Mouse (Mus musculus): ENCODE measurements around the gene Fam186a.
A peak's percentile ranks its signal among the peaks of the same experiment; 100 is the strongest.
"Not testable (repeated sequence)": the region's sequence is repeated elsewhere in the genome, so short reads cannot be mapped to it uniquely, and the experiment has no call there.

Gene Fam186a

GRCm38 (mm10) chr15:99966961-99967360 lies at the start of gene Fam186a:
Gene Fam186a, minus strand, starts transcription at chr15:99967061.
- no peak for DNase-seq (ENCODE audit: low read depth, low spot score)

GRCm38 (mm10) chr15:100006180-100006579 lies 39.3 kb upstream of the Fam186a start:
- no peak for DNase-seq (ENCODE audit: low read depth, low spot score)

- DNase-seq (ENCODE audit: low read depth, low spot score), result no peak
These were observed 37.9 kb upstream of the Fam186a start for GRCm38 (mm10) chr15:100004677-100005273.

- no peak for DNase-seq (ENCODE audit: low read depth, low spot score)
These were observed 32.5 kb upstream of the Fam186a start for GRCm38 (mm10) chr15:99999390-99999789.

- DNase-seq (ENCODE audit: low read depth, low spot score), result no peak
These were observed 30.4 kb upstream of the Fam186a start for GRCm38 (mm10) chr15:99997114-99997804.

- DNase-seq (ENCODE audit: low read depth, low spot score), result no peak
These were observed 26.2 kb upstream of the Fam186a start for GRCm38 (mm10) chr15:99993100-99993499.

- DNase-seq (ENCODE audit: low read depth, low spot score), result no peak
These were observed 12.9 kb upstream of the Fam186a start for GRCm38 (mm10) chr15:99979715-99980114.

GRCm38 (mm10) chr15:99979266-99979665 lies 12.4 kb upstream of the Fam186a start:
- no peak for DNase-seq (ENCODE audit: low read depth, low spot score)

GRCm38 (mm10) chr15:99976121-99976520 lies 9.3 kb upstream of the Fam186a start:
- not testable (repeated sequence) for DNase-seq (ENCODE audit: low read depth, low spot score)

- DNase-seq (ENCODE audit: low read depth, low spot score), result no peak
These were observed 7.8 kb upstream of the Fam186a start for GRCm38 (mm10) chr15:99974476-99975220.

- DNase-seq (ENCODE audit: low read depth, low spot score), result peak; percentile 45
These were observed 6.4 kb upstream of the Fam186a start for GRCm38 (mm10) chr15:99972989-99973911.

- DNase-seq (ENCODE audit: low read depth, low spot score), result peak; percentile 87
These were observed 5.6 kb upstream of the Fam186a start for GRCm38 (mm10) chr15:99972361-99972988.

- DNase-seq (ENCODE audit: low read depth, low spot score), result no peak
These were observed 3.7 kb upstream of the Fam186a start for GRCm38 (mm10) chr15:99970606-99971005.

GRCm38 (mm10) chr15:99969765-99970164 lies 2.9 kb upstream of the Fam186a start, which contains the start of gene Larp4:
Gene Larp4, plus strand, starts transcription at chr15:99970065.
- DNase-seq (ENCODE audit: low read depth, low spot score), result not testable (repeated sequence)

GRCm38 (mm10) chr15:99965103-99965775 lies 1.6 kb downstream of the Fam186a start:
- no peak for DNase-seq (ENCODE audit: low read depth, low spot score)

- no peak for DNase-seq (ENCODE audit: low read depth, low spot score)
These were observed 11.5 kb downstream of the Fam186a start for GRCm38 (mm10) chr15:99955324-99955723.

GRCm38 (mm10) chr15:99940970-99941630 lies 25.8 kb downstream of the Fam186a start:
- DNase-seq (ENCODE audit: low read depth, low spot score), result no peak

GRCm38 (mm10) chr15:99940426-99940825 lies 26.4 kb downstream of the Fam186a start:
- no peak for DNase-seq (ENCODE audit: low read depth, low spot score)

- DNase-seq (ENCODE audit: low read depth, low spot score), result no peak
These were observed 29.0 kb downstream of the Fam186a start for GRCm38 (mm10) chr15:99937841-99938240.

GRCm38 (mm10) chr15:99936659-99937058 lies 30.2 kb downstream of the Fam186a start:
- no peak for DNase-seq (ENCODE audit: low read depth, low spot score)
